Mouse (Mus musculus): ENCODE measurements around the gene Foxe1. TPM values are rescaled to one million over a fixed set of nuclear protein-coding genes. Genes with fewer than 3 reads are reported as not detected.

Gene Foxe1
- polyA plus RNA-seq, 3 experiments from 2014 or later = not detected

Other genes with a start within 250 kb of the Foxe1 start
- gene Ncbp1, start 205.0 kb upstream of the Foxe1 start, polyA plus RNA-seq (2017; shearing (Covaris generic)) = 10 to 100 TPM; 39.1 to 43.4 (median 40.9) TPM
- gene Tstd2, start 204.9 kb upstream of the Foxe1 start, polyA plus RNA-seq (2017; shearing (Covaris generic)) = 10 to 100 TPM; 22.3 to 32.3 (median 29.5) TPM
- 10 to 100 TPM in 2 of 3 experiments, 1 to 10 TPM in 1; 9.2 to 19.6 (median 12.5) TPM for gene Xpa, start 147.3 kb upstream of the Foxe1 start, polyA plus RNA-seq (2017; shearing (Covaris generic))
- 10 to 100 TPM in 2 of 3 experiments, 1 to 10 TPM in 1; 8.1 to 18.0 (median 15.4) TPM for gene Trmo, start 45.8 kb downstream of the Foxe1 start, polyA plus RNA-seq (2017; shearing (Covaris generic))
- under 1 TPM in 2 of 3 experiments, not detected in 1; 0.15 to 0.32 TPM for gene Hemgn, start 69.9 kb downstream of the Foxe1 start, polyA plus RNA-seq (2017; shearing (Covaris generic))
- 10 to 100 TPM; 46.4 to 53.4 (median 46.5) TPM for gene Anp32b, start 107.3 kb downstream of the Foxe1 start, polyA plus RNA-seq (2017; shearing (Covaris generic))
- 10 to 100 TPM; 63.1 to 97.7 (median 70.1) TPM for gene Nans, start 145.6 kb downstream of the Foxe1 start, polyA plus RNA-seq (2017; shearing (Covaris generic))
- 10 to 100 TPM; 19.2 to 34.4 (median 32.0) TPM for gene Trim14, start 192.5 kb downstream of the Foxe1 start, polyA plus RNA-seq (2017; shearing (Covaris generic))

All from inflammation-experienced regulatory T-cells, adult 6 months (primary cell).